Mouse (Mus musculus) left cerebral cortex, postnatal 4 days (tissue): ENCODE results near the gene Rfx7. TPM values are rescaled to one million over a fixed set of nuclear protein-coding genes. Genes with fewer than 3 reads are reported as not detected.
"Not testable (repeated sequence)": the region's sequence is repeated elsewhere in the genome, so short reads cannot be mapped to it uniquely, and the experiment has no call there.

Source experiments
- DNase-seq: peaks from one replicate; pipeline ENCODE4 v3.0.0-alpha.2; 2022
- intact Hi-C: fragments of 180-260 bp; cut with DNase I; formaldehyde crosslinking; loops from one replicate; pipeline ENCODE4 v1.15.1; 2025
- microRNA-seq: library from miRNA; unstranded; fragments of <30 nt; microRNA quantifications from one replicate; pipeline ENCODE4 v1.2.0, GENCODE M21; 2022
- total RNA-seq, 2 experiments: library from RNA; stranded (reverse); gene quantifications; 2 replicates each; pipeline ENCODE4 v1.2.3; 2021

Rfx7 gene
- total RNA-seq, 2 experiments from 2014 or later, result 54.6 to 59.8 TPM

DNA sequence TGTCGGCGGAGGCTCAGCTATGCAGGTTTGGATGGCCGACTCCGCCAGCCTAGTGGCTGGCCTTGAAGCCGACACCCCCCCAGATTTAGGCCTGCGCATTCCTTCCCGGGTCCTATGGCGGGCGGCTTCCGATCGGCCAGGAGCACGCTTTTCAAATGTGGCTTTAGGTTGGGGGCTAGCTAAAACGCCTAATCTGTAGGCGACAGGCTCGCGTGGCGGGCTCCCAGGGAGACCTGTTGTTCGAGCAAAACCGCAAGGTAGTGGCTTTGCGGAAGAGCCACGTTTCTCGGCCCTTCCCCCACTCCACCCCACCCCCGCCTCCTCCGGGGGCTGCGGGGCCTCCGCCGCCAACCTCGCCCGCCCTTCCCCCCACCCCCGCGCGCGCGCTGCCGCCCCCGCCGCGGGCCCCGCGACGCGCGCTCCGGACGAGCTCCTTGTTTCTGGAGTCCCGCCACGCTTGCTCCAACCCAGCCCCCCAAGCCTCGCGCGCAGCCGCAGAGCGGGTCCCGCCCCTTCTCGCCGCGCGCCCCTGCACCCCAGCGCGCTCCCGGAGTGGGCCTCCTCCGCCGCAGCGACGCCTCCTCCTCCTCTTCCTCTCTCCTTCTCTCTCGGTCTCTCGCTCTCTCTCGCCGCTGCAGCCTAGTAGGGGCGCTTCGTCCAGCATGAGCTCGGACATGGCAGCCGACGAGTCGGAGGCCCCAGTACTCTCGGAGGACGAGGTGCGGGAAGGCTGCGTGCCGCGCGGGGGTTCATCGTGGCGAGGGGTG, 130.0 kb downstream of the Rfx7 start, which contains the start of gene Nedd4:
Gene Nedd4, plus strand, starts transcription at position 452 of the 767 bp plus-strand sequence.
- intact Hi-C loops, result no loop called here
- DNase-seq, result peak; percentile 97

GRCm38 (mm10) chr9:72662691-72663533, 130.9 kb downstream of the Rfx7 start:
- intact Hi-C loops, result no loop called here
- DNase-seq, result peak; percentile 86

- intact Hi-C loops, result no loop called here
- DNase-seq, result no peak
Measured at GRCm38 (mm10) chr9:72663534-72663918, 131.5 kb downstream of the Rfx7 start.

DNA sequence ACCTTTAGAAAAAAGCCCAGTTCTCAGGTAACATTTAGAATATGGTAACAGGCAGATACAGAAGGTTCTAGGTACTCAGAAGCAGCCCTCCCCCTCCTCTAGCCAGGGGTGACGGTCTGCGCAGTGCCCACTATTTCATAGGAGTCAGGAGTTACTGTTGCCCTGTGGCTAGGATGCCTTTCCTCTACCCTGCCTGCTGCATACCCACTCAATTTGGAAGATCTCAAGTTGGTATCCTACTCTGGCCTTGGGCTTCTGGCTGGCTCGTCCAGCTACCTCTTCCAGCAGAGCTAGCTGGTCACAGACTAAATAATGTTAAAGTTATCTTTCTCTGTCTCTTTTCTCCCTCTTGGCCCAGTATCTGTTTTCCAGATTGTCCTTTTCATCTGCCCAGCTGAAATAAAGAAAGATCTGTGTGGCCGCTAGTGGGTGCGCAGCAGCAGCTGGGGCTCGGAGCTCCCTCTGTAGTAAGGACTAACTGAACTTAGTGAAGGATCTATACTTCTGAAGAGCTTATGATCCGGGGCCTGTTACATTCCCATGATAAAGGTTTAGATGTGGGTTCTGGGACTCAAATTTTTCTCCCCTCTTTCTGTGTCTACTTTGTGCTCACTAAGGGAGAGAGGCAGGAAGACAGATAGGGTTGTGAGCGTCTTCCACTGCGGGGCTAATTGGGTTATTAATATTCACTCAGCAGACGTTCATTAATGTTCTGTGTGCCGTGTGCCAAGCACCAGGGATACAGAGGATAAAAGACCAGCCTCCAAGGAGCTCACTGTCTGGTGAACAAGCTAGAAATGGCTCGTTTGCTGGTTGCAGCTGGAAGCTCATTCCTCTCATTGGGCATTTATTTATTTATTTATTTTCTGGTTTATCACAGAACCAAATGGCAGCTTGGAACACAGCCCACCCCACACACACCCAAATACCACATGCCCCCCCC, 132.6 kb downstream of the Rfx7 start:
- intact Hi-C loops, result no loop called here
- DNase-seq, result no peak

DNA sequence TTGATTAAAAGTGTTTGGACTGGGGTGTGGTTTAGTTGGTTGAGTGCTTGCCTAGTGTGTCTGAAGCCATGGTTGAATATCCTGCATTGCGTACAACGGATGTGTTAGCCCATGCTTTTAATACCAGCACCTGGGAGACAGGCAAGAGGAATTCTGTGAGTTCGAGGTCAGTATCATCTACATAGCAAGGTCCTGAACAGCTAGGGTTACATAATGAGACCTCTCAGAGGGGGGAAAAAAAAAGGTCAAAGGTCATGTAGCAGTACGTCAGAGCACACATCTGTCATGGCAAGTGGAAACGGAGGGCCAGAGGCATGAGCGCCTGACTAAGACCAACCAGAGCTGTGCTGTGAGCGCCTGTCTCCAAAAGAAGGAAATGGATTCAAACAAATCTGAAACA, 133.5 kb downstream of the Rfx7 start:
- intact Hi-C loops, result no loop called here

DNA sequence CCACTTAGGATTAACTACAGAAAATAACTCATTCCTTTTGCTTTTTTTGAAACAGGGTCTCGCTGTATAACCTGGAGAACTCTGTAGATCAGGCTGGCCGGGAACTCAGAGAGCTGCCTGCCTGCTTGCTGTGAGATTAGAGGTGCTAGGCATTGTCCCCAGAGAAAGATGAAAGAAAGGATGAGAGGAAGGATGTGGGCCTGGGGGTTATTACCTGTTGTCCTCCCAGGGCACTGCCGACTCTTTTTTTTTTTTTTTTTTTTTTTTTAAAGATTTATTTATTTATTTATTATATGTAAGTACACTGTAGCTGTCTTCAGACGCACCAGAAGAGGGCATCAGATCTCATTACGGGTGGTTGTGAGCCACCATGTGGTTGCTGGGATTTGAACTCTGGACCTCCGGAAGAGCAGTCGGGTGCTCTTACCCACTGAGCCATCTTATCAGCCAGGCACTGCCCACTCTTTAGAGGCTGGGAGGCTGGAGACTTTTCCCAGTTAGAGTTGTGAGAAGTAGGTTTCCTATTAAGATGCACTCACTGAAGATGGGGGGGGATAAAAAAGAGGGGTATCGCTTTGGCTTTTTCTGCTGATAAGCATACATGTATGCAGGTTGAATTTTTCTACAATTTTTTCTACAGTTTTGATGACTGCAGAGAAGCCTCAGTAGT, 134.4 kb downstream of the Rfx7 start:
- DNase-seq, intact Hi-C loops: not testable (repeated sequence)

More for the DNA sequence above, 133.5 kb downstream of the Rfx7 start:
- no peak for DNase-seq

DNA sequence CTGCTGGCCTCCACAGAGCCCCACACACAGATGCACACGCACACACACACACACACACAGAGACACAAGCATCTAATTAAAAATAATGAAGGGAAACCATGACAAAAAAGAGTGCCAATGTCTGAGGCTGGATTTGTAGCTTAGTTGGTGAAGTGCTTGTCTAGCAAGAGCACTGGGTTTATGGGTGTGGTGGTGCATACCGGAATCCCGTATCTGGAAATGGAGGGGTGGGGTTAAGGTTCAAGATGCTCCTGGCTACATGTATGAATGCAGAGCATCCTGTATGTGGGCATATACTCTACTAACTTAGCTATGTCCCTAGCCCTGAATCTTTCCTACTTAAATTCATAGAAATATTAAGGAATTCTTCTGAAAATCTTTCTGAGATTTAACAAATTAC, 135.1 kb downstream of the Rfx7 start:
- DNase-seq, result no peak
- intact Hi-C loops, result no loop called here

DNA sequence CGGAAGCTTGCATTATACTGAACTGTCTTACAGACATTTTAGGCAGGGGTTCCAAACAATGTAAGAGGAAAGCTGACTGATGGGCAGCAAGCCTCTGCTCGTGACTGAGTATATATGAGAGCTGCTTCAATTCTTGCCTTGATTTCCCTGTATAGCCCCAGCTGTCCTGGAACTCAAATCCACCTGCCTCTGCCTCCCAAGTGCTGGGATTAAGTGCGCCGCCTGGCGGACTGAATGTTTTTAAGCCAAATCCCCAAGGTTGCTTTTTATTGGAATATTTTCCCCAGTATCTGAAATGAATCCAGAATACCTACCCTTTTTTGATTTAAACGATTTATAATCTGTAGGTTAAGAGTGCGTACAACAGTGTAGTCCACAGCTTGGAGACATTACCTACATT, 137.3 kb downstream of the Rfx7 start:
- intact Hi-C loops, result no loop called here
- peak; percentile 8 for DNase-seq

GRCm38 (mm10) chr9:72672361-72672760, 140.3 kb downstream of the Rfx7 start:
- intact Hi-C loops, result loop anchor here (5.0 to 10.0 kb wide), 2 partner anchors 35 to 58 kb away; no protein-coding TSS in a partner anchor
- DNase-seq, result peak; percentile 86

Small RNA genes within 50 kb of the gene (microRNA-seq; reads per million reads assigned to microRNA genes)
- gene Gm28010, result not detected

Other genes starting within 250 kb of the Rfx7 start
- gene Mns1, start 94.2 kb upstream of the Rfx7 start, total RNA-seq, result 1 to 10 TPM; 2.3 TPM
- gene Tex9, start 40.0 kb upstream of the Rfx7 start, total RNA-seq, result 10 to 100 TPM; 13.7 to 20.0 TPM
- 100 to 1,000 TPM; 392 to 399 TPM for gene Nedd4, start 130.1 kb downstream of the Rfx7 start, total RNA-seq